Mouse (Mus musculus) G1E (cell line): ENCODE measurements around the gene Rftn1.

ENCODE experiments used
- CTCF ChIP-seq: IDR thresholded peaks from 2 replicates; pipeline ENCODE4 v1.5.1; 2012; ENCODE audit warnings: low read depth, low read length, inconsistent platforms, mixed read lengths
- GATA1 ChIP-seq: IDR thresholded peaks from 2 replicates; pipeline ENCODE4 v1.6.1; 2012; ENCODE audit warnings: borderline replicate concordance, low read length, inconsistent platforms, mixed read lengths
- POLR2AphosphoS5 ChIP-seq: IDR thresholded peaks from 2 replicates; pipeline ENCODE4 v1.6.1; 2012; ENCODE audit warnings: low read depth, low read length, inconsistent platforms; ENCODE audit not compliant: insufficient replicate concordance

DNA sequence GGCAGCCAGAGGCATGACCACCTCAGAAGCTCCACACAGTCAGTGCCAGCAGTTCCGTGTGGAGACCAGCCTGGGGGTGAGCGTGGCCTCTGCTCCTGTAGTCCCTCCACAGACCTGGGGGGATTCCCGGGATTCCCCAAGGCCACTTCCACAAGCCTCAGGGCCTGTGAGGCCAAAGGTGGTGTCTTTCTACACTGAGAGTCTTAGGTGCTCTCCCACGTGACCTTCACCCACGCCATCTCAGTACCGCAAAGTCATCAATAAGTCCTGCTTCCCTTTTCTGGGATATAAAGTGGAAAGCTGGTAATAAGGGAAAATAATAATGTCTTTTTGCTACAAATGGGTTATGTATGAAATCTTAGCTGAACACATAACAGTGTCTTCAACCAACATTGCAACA, 92.2 kb downstream of the Rftn1 start:
- TF ChIP-seq CTCF (no peak), POLR2AphosphoS5 (no peak), GATA1 (no peak)
